Mouse (Mus musculus) intestine, embryonic 15.5 days (tissue): Measurements from ENCODE around the gene Rad18. TPM values are rescaled to one million over a fixed set of nuclear protein-coding genes. Genes with fewer than 3 reads are reported as not detected.

Experiments
- ATAC-seq: fragments of 200-750 bp; cut with Nextera tagmentation; 2 replicates; pipeline ENCODE4 v1.8.0; 2017; ENCODE audit warnings: moderate TSS enrichment, moderate library complexity
- H3K27ac ChIP-seq: fragments of 300-500 bp; sonication (generic); 2 replicates; pipeline ENCODE4 v1.5.1; 2015; ENCODE audit warnings: mild to moderate bottlenecking, inconsistent platforms
- H3K27me3 ChIP-seq: fragments of 300-500 bp; sonication (generic); replicated peaks from 2 replicates; pipeline ENCODE4 v1.6.1; 2015; ENCODE audit warnings: inconsistent platforms
- H3K36me3 ChIP-seq: fragments of 300-500 bp; sonication (generic); 2 replicates; pipeline ENCODE4 v1.6.1; 2015; ENCODE audit warnings: inconsistent platforms
- H3K4me1 ChIP-seq: fragments of 300-500 bp; sonication (generic); replicated peaks from 2 replicates; pipeline ENCODE4 v1.6.1; 2015; ENCODE audit warnings: inconsistent platforms
- H3K4me2 ChIP-seq: fragments of 300-500 bp; sonication (generic); replicated peaks from 2 replicates; pipeline ENCODE4 v1.6.1; 2015; ENCODE audit warnings: mild to moderate bottlenecking, inconsistent platforms
- H3K4me3 ChIP-seq: fragments of 300-500 bp; sonication (generic); replicated peaks from 2 replicates; pipeline ENCODE4 v1.5.1; 2015; ENCODE audit warnings: inconsistent platforms
- H3K9ac ChIP-seq: fragments of 300-500 bp; sonication (generic); 2 replicates; pipeline ENCODE4 v1.6.1; 2015; ENCODE audit warnings: inconsistent platforms
- H3K9me3 ChIP-seq: fragments of 300-500 bp; sonication (generic); 2 replicates; pipeline ENCODE4 v1.6.1; 2016; ENCODE audit warnings: inconsistent platforms
- WGBS: fragments of 180-500 bp; shearing (Covaris S2); methylation state at CpG from one replicate; pipeline ENCODE4 v1.1.7; 2015; 5-methylcytosine and 5-hydroxymethylcytosine counted together
- polyA plus RNA-seq: library from polyadenylated mRNA; unstranded; fragments of >200 nt; fragmentation: Nextera tagmentation; extraction: Ambion mirVana; gene quantifications from 2 replicates; pipeline ENCODE4 v1.2.1, GENCODE M21; 2015

Rad18 gene
- polyA plus RNA-seq, 1 experiment from 2014 or later, result 34.4 TPM

- H3K4me1 ChIP-seq, result no peaks in the 10 kb centered on the region
- no peaks in the 10 kb centered on the region for H3K27me3 ChIP-seq
- WGBS, result 68% methylated on average over 3 of the region's 3 CpGs
- H3K9ac ChIP-seq, result no peak overlapping the region
- no peaks in the 10 kb centered on the region for H3K36me3 ChIP-seq
- H3K4me3 ChIP-seq, result no peak overlapping the region
- H3K4me2 ChIP-seq, result no peak overlapping the region
- no peaks in the 10 kb centered on the region for H3K9me3 ChIP-seq
- ATAC-seq, result no peak
- no peak overlapping the region for H3K27ac ChIP-seq
Observed at GRCm38 (mm10) chr6:112574558-112574957, 121.9 kb downstream of the Rad18 start.

GRCm38 (mm10) chr6:112570413-112570812, 126.1 kb downstream of the Rad18 start:
- no peak overlapping the region for H3K4me2 ChIP-seq
- no peak overlapping the region for H3K27ac ChIP-seq
- no peak overlapping the region for H3K9ac ChIP-seq
- H3K36me3 ChIP-seq, result no peaks in the 10 kb centered on the region
- WGBS, result 50% methylated on average over 1 of the region's 1 CpGs
- no peaks in the 10 kb centered on the region for H3K4me1 ChIP-seq
- ATAC-seq, result no peak
- H3K27me3 ChIP-seq, result no peaks in the 10 kb centered on the region
- H3K4me3 ChIP-seq, result no peak overlapping the region
- no peaks in the 10 kb centered on the region for H3K9me3 ChIP-seq

Other genes with a start within 250 kb of the Rad18 start
- gene Cav3, start 237.2 kb downstream of the Rad18 start, polyA plus RNA-seq, result 1.1 and 1.4 TPM in 2 replicates
- gene Oxtr, start 206.7 kb downstream of the Rad18 start, polyA plus RNA-seq, result 0.20 and 0.33 TPM in 2 replicates